8 mouse cellular contexts compared by ENCODE assay signal in genomic region chr16:97535808-97536413, GRCm38 (mm10). TPM values are rescaled to one million over a fixed set of nuclear protein-coding genes. Genes with fewer than 3 reads are reported as not detected.
DNase-seq lines count a peak whose midpoint lies in the region; ATAC-seq and TF ChIP-seq lines count a peak whose summit lies in the region.

No protein-coding gene starts in this region.

- no peaks in the 10 kb centered on the region for H3K9me3 ChIP-seq in forebrain, embryonic 11.5 days (ENCODE audit: control insufficient read depth, low read length)
- H3K9me3 ChIP-seq in heart, embryonic 14.5 days (ENCODE audit: control insufficient read depth, low read length): 0 out of 2 replicates have a peak, but pooled peaks cover 2% of the 10 kb centered on the region
- no peaks in the 10 kb centered on the region for H3K9me3 ChIP-seq in kidney, embryonic 16.5 days (ENCODE audit: low read length)
- H3K9me3 ChIP-seq in limb, embryonic 15.5 days: no peaks in the 10 kb centered on the region
- no peaks in the 10 kb centered on the region for H3K9me3 ChIP-seq in midbrain, embryonic 14.5 days (ENCODE audit: control insufficient read depth, low read length)

- no peaks in the 10 kb centered on the region for H3K27me3 ChIP-seq in forebrain, embryonic 11.5 days (ENCODE audit: control insufficient read depth, insufficient read depth, low read length)
- H3K27me3 ChIP-seq in heart, embryonic 14.5 days (ENCODE audit: control insufficient read depth, insufficient read depth, low read length): no peaks in the 10 kb centered on the region
- no peaks in the 10 kb centered on the region for H3K27me3 ChIP-seq in kidney, embryonic 16.5 days (ENCODE audit: insufficient read depth, low read length)
- H3K27me3 ChIP-seq in limb, embryonic 15.5 days: no peaks in the 10 kb centered on the region
- no peaks in the 10 kb centered on the region for H3K27me3 ChIP-seq in midbrain, embryonic 14.5 days (ENCODE audit: control insufficient read depth, insufficient read depth, low read length)
- H3K27me3 ChIP-seq in spleen, adult 2 months (ENCODE audit: control insufficient read depth, insufficient read depth, low read length): no peaks in the 10 kb centered on the region

- peak overlapping the region; percentile 41; the same call in 1 of the 2 replicates for H3K27ac ChIP-seq in forebrain, embryonic 11.5 days (ENCODE audit: low read depth, low read length)
- H3K27ac ChIP-seq in heart, embryonic 14.5 days (replicated peaks in 1 of 2; ENCODE audit: control insufficient read depth in 1 of 2, insufficient read depth in 1 of 2, low read depth in 2 of 2, low read length in 2 of 2): peak overlapping the region; percentile 89 to 93
- H3K27ac ChIP-seq in kidney, embryonic 16.5 days (ENCODE audit: low read length): peak overlapping the region; percentile 83
- H3K27ac ChIP-seq in limb, embryonic 15.5 days: peak overlapping the region; percentile 82
- 0 out of 2 replicates have a peak overlapping the region, but pooled peaks have one; percentile 37 for H3K27ac ChIP-seq in midbrain, embryonic 14.5 days (replicated peaks; ENCODE audit: low read depth, low read length)
- H3K27ac ChIP-seq in spleen, adult 2 months (ENCODE audit: insufficient read depth, low read length): peak overlapping the region; percentile 84

- peak overlapping the region; percentile 29; the same call in 1 of the 2 replicates for H3K4me2 ChIP-seq in forebrain, embryonic 11.5 days (ENCODE audit: low read depth, low read length, severe bottlenecking)
- H3K4me2 ChIP-seq in heart, embryonic 14.5 days (ENCODE audit: low read length): peak overlapping the region; percentile 68
- H3K4me2 ChIP-seq in kidney, embryonic 16.5 days (replicated peaks; ENCODE audit: low read depth, low read length): peak overlapping the region; percentile 50
- H3K4me2 ChIP-seq in limb, embryonic 15.5 days: peak overlapping the region; percentile 38
- H3K4me2 ChIP-seq in midbrain, embryonic 14.5 days (ENCODE audit: low read length): 0 out of 2 replicates have a peak overlapping the region, but pooled peaks have one; percentile 1

- TF ChIP-seq CTCF in spleen, adult 2 months (IDR thresholded peaks at IDR 0.05; ENCODE audit: extremely low read depth, insufficient read depth, insufficient read length, insufficient replicate concordance): no peak

- WGBS in forebrain, embryonic 11.5 days: 1% methylated on average over 3 of the region's 3 CpGs
- 5% methylated on average over 3 of the region's 3 CpGs for WGBS in heart, embryonic 14.5 days
- 11% methylated on average over 3 of the region's 3 CpGs for WGBS in kidney, embryonic 16.5 days
- 6% methylated on average over 3 of the region's 3 CpGs for WGBS in limb, embryonic 15.5 days
- WGBS in midbrain, embryonic 14.5 days: 9% methylated on average over 3 of the region's 3 CpGs
- 0% methylated on average over 3 of the region's 3 CpGs for WGBS in spleen, adult 2 months

- peak; percentile 88 for ATAC-seq in forebrain, embryonic 11.5 days (replicated peaks; ENCODE audit: low FRiP score)
- ATAC-seq in heart, embryonic 14.5 days (ENCODE audit: insufficient number of reproducible peaks, insufficient read depth, low FRiP score, low read depth): peak; percentile 77
- peak; percentile 83 for ATAC-seq in kidney, embryonic 16.5 days (ENCODE audit: low FRiP score, low TSS enrichment)
- peak; percentile 71 for ATAC-seq in limb, embryonic 15.5 days (ENCODE audit: insufficient number of reproducible peaks, low FRiP score, low TSS enrichment, low read depth)
- ATAC-seq in midbrain, embryonic 14.5 days (ENCODE audit: low FRiP score, low TSS enrichment): peak; percentile 76

- peak; percentile 39 to 69 for DNase-seq in spleen, adult 18-20 months
- DNase-seq in spleen, adult 12 weeks (ENCODE audit: low spot score): no peak
- peak; percentile 62 for DNase-seq in forebrain, embryonic 11.5 days (ENCODE audit: low spot score)
- DNase-seq in midbrain, embryonic 14.5 days: peak; percentile 67
- peak; percentile 35 to 68 for DNase-seq in spleen, adult 2 months (ENCODE audit: low read depth in 1 of 2, low spot score in 2 of 2)

- no peak overlapping the region; the same call in 1 of the 2 replicates for H3K9ac ChIP-seq in forebrain, embryonic 11.5 days (ENCODE audit: low read length)
- H3K9ac ChIP-seq in heart, embryonic 14.5 days (ENCODE audit: low read length): peak overlapping the region; percentile 9; the same call in 1 of the 2 replicates
- 0 out of 2 replicates have a peak overlapping the region, but pooled peaks have one; percentile 44 for H3K9ac ChIP-seq in kidney, embryonic 16.5 days (replicated peaks; ENCODE audit: low read length)
- H3K9ac ChIP-seq in limb, embryonic 15.5 days: no peak overlapping the region
- H3K9ac ChIP-seq in midbrain, embryonic 14.5 days (replicated peaks; ENCODE audit: low read length): no peak overlapping the region

- no peak; the same call in 1 of the 2 replicates for TF ChIP-seq POLR2A in spleen, adult 2 months (IDR thresholded peaks at IDR 0.05; ENCODE audit: low read depth, low read length)

- H3K4me1 ChIP-seq in forebrain, embryonic 11.5 days (replicated peaks; ENCODE audit: control insufficient read depth, insufficient read depth, low read length): peaks cover 13% of the 10 kb centered on the region; the same call in 1 of the 2 replicates
- peaks cover 25 to 29% of the 10 kb centered on the region in 2 experiments for H3K4me1 ChIP-seq in heart, embryonic 14.5 days (ENCODE audit: control insufficient read depth in 2 of 2, insufficient read depth in 2 of 2, low read length in 2 of 2)
- peaks cover 24% of the 10 kb centered on the region for H3K4me1 ChIP-seq in kidney, embryonic 16.5 days (ENCODE audit: insufficient read depth, low read length)
- peaks cover 28% of the 10 kb centered on the region for H3K4me1 ChIP-seq in limb, embryonic 15.5 days
- peaks cover 4% of the 10 kb centered on the region; the same call in 1 of the 2 replicates for H3K4me1 ChIP-seq in midbrain, embryonic 14.5 days (ENCODE audit: control insufficient read depth, insufficient read depth, low read length)
- H3K4me1 ChIP-seq in spleen, adult 2 months (ENCODE audit: control insufficient read depth, insufficient read depth, insufficient read length): peaks cover 17% of the 10 kb centered on the region

- no peaks in the 10 kb centered on the region for H3K36me3 ChIP-seq in forebrain, embryonic 11.5 days (ENCODE audit: control insufficient read depth, insufficient read depth, low read length)
- H3K36me3 ChIP-seq in heart, embryonic 14.5 days (ENCODE audit: control insufficient read depth, insufficient read depth, low read length): no peaks in the 10 kb centered on the region
- H3K36me3 ChIP-seq in kidney, embryonic 16.5 days (ENCODE audit: insufficient read depth, low read length): no peaks in the 10 kb centered on the region
- no peaks in the 10 kb centered on the region for H3K36me3 ChIP-seq in limb, embryonic 15.5 days
- H3K36me3 ChIP-seq in midbrain, embryonic 14.5 days (ENCODE audit: control insufficient read depth, insufficient read depth, low read length): no peaks in the 10 kb centered on the region
- peaks cover 6% of the 10 kb centered on the region for H3K36me3 ChIP-seq in spleen, adult 2 months (ENCODE audit: control insufficient read depth, insufficient read depth, low read length)

- H3K4me3 ChIP-seq in forebrain, embryonic 11.5 days (ENCODE audit: low read depth, low read length): no peak overlapping the region
- H3K4me3 ChIP-seq in heart, embryonic 14.5 days (ENCODE audit: control insufficient read depth in 1 of 2, insufficient read depth in 1 of 2, low read depth in 1 of 2, low read length in 2 of 2): peak overlapping the region; percentile 5 to 6; a peak in 2 of 4 replicates
- peak overlapping the region; percentile 23; the same call in 1 of the 2 replicates for H3K4me3 ChIP-seq in kidney, embryonic 16.5 days (ENCODE audit: low read length)
- H3K4me3 ChIP-seq in limb, embryonic 15.5 days: 0 out of 2 replicates have a peak overlapping the region, but pooled peaks have one; percentile 7
- H3K4me3 ChIP-seq in midbrain, embryonic 14.5 days (replicated peaks; ENCODE audit: low read depth, low read length): no peak overlapping the region
- peak overlapping the region; percentile 42 for H3K4me3 ChIP-seq in spleen, adult 2 months (ENCODE audit: extremely low read depth, insufficient read depth, insufficient read length)

RNA-seq across cellular contexts. Expression of gene Fam3b, which starts 21.3 kb away (rescaled TPM):
- not detected in 2 replicates for polyA plus RNA-seq in forebrain, embryonic 11.5 days (2014; fragmentation: Nextera tagmentation; extraction: Ambion mirVana)
- polyA plus RNA-seq in heart, embryonic 14.5 days (2014; fragmentation: Nextera tagmentation; extraction: Ambion mirVana): not detected in 2 replicates
- not detected in 2 replicates for polyA plus RNA-seq in kidney, embryonic 16.5 days (2015; fragmentation: Nextera tagmentation; extraction: Ambion mirVana)
- polyA plus RNA-seq in limb, embryonic 15.5 days (2015; fragmentation: Nextera tagmentation; extraction: Ambion mirVana): 2.2 and 3.1 TPM in 2 replicates
- not detected in 2 replicates for polyA plus RNA-seq in midbrain, embryonic 14.5 days (2014; fragmentation: Nextera tagmentation; extraction: Ambion mirVana)
- polyA plus RNA-seq in spleen, adult 2 months (2012; rRNA removed): not detected in 2 replicates

Comparison
In these comparisons a context has a peak if more than half of its experiments do, and no peak if none do; other contexts are left out.
1. H3K27ac ChIP-seq: peak in every context shown above with its lines; median percentile 91 in heart, embryonic 14.5 days; 84 in spleen, adult 2 months; 83 in kidney, embryonic 16.5 days; 82 in limb, embryonic 15.5 days; 41 in forebrain, embryonic 11.5 days; 37 in midbrain, embryonic 14.5 days.
2. H3K4me2 ChIP-seq: peak in every context shown above with its lines; median percentile 68 in heart, embryonic 14.5 days; 50 in kidney, embryonic 16.5 days; 38 in limb, embryonic 15.5 days; 29 in forebrain, embryonic 11.5 days; 1 in midbrain, embryonic 14.5 days.
3. H3K4me3 ChIP-seq: peak in heart, embryonic 14.5 days (2 of 2), kidney, embryonic 16.5 days (single experiment), limb, embryonic 15.5 days (single experiment) and spleen, adult 2 months (single experiment); none in forebrain, embryonic 11.5 days (single experiment) and midbrain, embryonic 14.5 days (single experiment).
4. H3K9ac ChIP-seq: peak in heart, embryonic 14.5 days (single experiment) and kidney, embryonic 16.5 days (single experiment); none in forebrain, embryonic 11.5 days (single experiment), limb, embryonic 15.5 days (single experiment) and midbrain, embryonic 14.5 days (single experiment).
5. Peak in every context shown above with its lines, with median percentiles within 50 percentile points of each other: ATAC-seq.